Mouse (Mus musculus) intestine, embryonic 16.5 days (tissue): ENCODE measurements around the gene Zfp451. TPM values are rescaled to one million over a fixed set of nuclear protein-coding genes. Genes with fewer than 3 reads are reported as not detected.
A peak's percentile ranks its signal among the peaks of the same experiment; 100 is the strongest.
"Not testable (repeated sequence)": the region's sequence is repeated elsewhere in the genome, so short reads cannot be mapped to it uniquely, and the experiment has no call there.

Experiments
- ATAC-seq: fragments of 200-750 bp; cut with Nextera tagmentation; 2 replicates; pipeline ENCODE4 v1.8.0; 2017; ENCODE audit warnings: moderate TSS enrichment, moderate library complexity
- H3K27ac ChIP-seq: fragments of 300-500 bp; sonication (generic); 2 replicates; pipeline ENCODE4 v1.5.1; 2014; ENCODE audit warnings: mild to moderate bottlenecking, low read length
- H3K27me3 ChIP-seq: fragments of 300-500 bp; sonication (generic); replicated peaks from 2 replicates; pipeline ENCODE4 v1.6.1; 2014; ENCODE audit warnings: low read length, control low read depth, mixed read lengths; ENCODE audit not compliant: control insufficient read depth, insufficient read depth
- H3K36me3 ChIP-seq: fragments of 300-500 bp; sonication (generic); 2 replicates; pipeline ENCODE4 v1.6.1; 2014; ENCODE audit warnings: low read length, control low read depth; ENCODE audit not compliant: control insufficient read depth, insufficient read depth
- H3K4me1 ChIP-seq: fragments of 300-500 bp; sonication (generic); 2 replicates; pipeline ENCODE4 v1.6.1; 2014; ENCODE audit warnings: low read length, control low read depth, mixed read lengths; ENCODE audit not compliant: control insufficient read depth, insufficient read depth
- H3K4me2 ChIP-seq: fragments of 300-500 bp; sonication (generic); 2 replicates; pipeline ENCODE4 v1.6.1; 2014; ENCODE audit warnings: low read depth, low read length, control low read depth
- H3K4me3 ChIP-seq: fragments of 300-500 bp; sonication (generic); 2 replicates; pipeline ENCODE4 v1.5.1; 2014; ENCODE audit warnings: mild to moderate bottlenecking, low read length
- H3K9ac ChIP-seq: fragments of 300-500 bp; sonication (generic); 2 replicates; pipeline ENCODE4 v1.6.1; 2014; ENCODE audit warnings: low read depth, low read length
- H3K9me3 ChIP-seq: fragments of 300-500 bp; sonication (generic); 2 replicates; pipeline ENCODE4 v1.6.1; 2016; ENCODE audit warnings: low read length, control low read depth; ENCODE audit not compliant: control insufficient read depth
- WGBS: fragments of 180-500 bp; shearing (Covaris S2); extraction: QIAGEN DNeasy Blood & Tissue Kit; methylation state at CpG from one replicate; pipeline ENCODE4 v1.1.7; 2014; 5-methylcytosine and 5-hydroxymethylcytosine counted together
- polyA plus RNA-seq: library from polyadenylated mRNA; unstranded; fragments of >200 nt; fragmentation: Nextera tagmentation; extraction: Ambion mirVana; gene quantifications from 2 replicates; pipeline ENCODE4 v1.2.1, GENCODE M21; 2015

Gene Zfp451
- polyA plus RNA-seq, 1 experiment from 2014 or later, result 12.2 TPM

GRCm38 (mm10) chr1:33754089-33754488 lies 60.3 kb downstream of the Zfp451 start:
- no peak overlapping the region for H3K4me2 ChIP-seq
- ATAC-seq, result no peak

DNA sequence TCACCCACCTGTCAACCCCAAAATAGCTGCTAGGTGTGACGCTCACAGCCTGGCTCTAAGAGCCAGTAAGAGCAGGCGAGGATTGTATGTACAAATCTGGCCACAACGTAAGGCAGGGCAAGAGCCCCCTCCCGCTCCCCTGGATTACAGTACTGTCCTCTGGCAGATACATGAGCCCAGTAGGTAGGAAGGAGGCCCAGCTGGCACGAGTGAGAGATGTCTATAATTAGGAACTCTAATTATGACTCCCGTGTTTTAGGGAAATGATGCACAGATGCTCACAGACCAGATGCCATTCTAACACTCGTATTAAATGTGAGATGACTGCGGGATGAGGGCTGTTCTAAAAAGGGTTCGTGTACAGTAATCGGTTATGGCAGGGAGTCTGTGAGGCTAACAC lies 63.1 kb downstream of the Zfp451 start:
- no peak for ATAC-seq
- 89% methylated on average over 10 of the region's 10 CpGs for WGBS
- H3K27me3 ChIP-seq, result no peaks in the 10 kb centered on the region
- no peak overlapping the region for H3K27ac ChIP-seq
- H3K9ac ChIP-seq, result no peak overlapping the region
- peaks cover 8% of the 10 kb centered on the region; the same call in 1 of the 2 replicates for H3K4me1 ChIP-seq
- H3K4me3 ChIP-seq, result no peak overlapping the region
- H3K9me3 ChIP-seq, result no peaks in the 10 kb centered on the region
- H3K36me3 ChIP-seq, result peaks cover 5% of the 10 kb centered on the region; the same call in 1 of the 2 replicates
- H3K4me2 ChIP-seq, result no peak overlapping the region

More at GRCm38 (mm10) chr1:33754089-33754488, 60.3 kb downstream of the Zfp451 start:
- 83% methylated on average over 17 of the region's 17 CpGs for WGBS
- Histone ChIP-seq H3K9ac (no peak overlapping the region), H3K4me1 (peaks cover 9% of the 10 kb centered on the region; the same call in 1 of the 2 replicates), H3K4me3 (no peak overlapping the region), H3K36me3 (0 out of 2 replicates have a peak, but pooled peaks cover 2% of the 10 kb centered on the region), H3K9me3 (no peaks in the 10 kb centered on the region), H3K27ac (no peak overlapping the region), H3K27me3 (no peaks in the 10 kb centered on the region)

DNA sequence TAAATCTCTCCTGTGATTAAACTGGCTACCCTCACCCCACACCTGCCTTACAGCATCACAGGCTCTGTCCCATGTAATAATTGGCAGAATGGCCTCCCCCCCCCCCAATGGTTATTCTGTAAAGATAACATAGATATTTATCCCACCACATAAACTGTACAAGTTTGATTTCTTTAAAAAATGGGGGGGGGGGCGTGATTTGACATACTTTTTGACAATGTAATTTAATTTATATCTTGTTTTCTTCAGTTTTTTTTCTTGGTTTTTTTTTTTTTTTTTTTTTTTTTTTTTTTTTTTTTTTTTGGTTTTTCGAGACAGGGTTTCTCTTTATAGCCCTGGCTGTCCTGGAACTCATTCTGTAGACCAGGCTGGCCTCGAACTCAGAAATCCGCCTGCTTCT lies 64.7 kb downstream of the Zfp451 start:
- not testable (repeated sequence) for H3K4me2 ChIP-seq, H3K4me3 ChIP-seq, H3K27me3 ChIP-seq, H3K9ac ChIP-seq, H3K9me3 ChIP-seq, H3K27ac ChIP-seq, ATAC-seq, H3K4me1 ChIP-seq
- WGBS, result 96% methylated on average over 3 of the region's 4 CpGs
- peaks cover 12% of the 10 kb centered on the region; the same call in 1 of the 2 replicates for H3K36me3 ChIP-seq

DNA sequence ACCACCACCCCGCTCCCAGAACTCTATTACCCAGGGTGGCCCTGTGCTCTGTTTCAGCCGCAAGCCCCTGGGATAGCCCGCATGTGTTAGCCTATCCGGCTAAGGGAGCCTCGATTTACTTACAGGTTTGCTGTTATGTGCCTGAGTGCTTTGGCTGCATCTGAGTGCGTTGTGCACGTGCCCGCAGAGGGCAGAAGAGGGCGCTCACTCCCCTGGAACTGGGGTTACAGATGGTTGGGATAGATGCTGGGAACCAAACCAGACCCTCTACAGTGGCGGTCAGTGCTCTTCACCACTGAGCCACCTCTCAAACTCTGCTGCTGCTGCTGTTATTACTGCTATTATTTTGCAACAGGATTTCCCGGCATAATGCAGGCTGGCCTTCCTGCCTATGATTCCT lies 65.3 kb downstream of the Zfp451 start:
- peaks cover 2% of the 10 kb centered on the region; the same call in 1 of the 2 replicates for H3K4me1 ChIP-seq
- no peaks in the 10 kb centered on the region for H3K9me3 ChIP-seq
- no peak overlapping the region for H3K9ac ChIP-seq
- ATAC-seq, result no peak
- no peak overlapping the region for H3K4me2 ChIP-seq
- H3K4me3 ChIP-seq, result no peak overlapping the region
- H3K27ac ChIP-seq, result no peak overlapping the region
- H3K27me3 ChIP-seq, result no peaks in the 10 kb centered on the region
- H3K36me3 ChIP-seq, result peaks cover 14% of the 10 kb centered on the region; the same call in 1 of the 2 replicates
- WGBS, result 94% methylated on average over 11 of the region's 11 CpGs

DNA sequence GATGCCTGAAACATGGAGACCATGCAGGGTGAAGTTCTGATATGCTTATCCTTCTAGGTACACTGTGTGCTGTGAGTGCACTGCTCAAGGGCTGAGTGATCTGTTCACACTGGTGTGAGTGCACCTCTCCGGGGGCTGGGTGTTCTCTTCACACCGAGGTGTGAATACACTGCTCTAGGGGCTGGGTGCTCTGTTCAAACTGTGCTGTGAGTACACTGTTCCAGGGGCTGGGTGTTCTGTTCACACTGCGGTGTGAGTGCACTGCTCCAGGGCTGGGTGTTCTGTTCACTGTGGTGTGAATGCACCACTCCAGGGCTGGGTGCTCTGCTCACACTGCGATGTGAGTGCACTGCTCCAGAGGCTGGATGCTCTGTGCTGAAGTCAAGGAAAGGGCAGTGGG lies 68.5 kb downstream of the Zfp451 start:
- no peak overlapping the region for H3K9ac ChIP-seq
- no peaks in the 10 kb centered on the region for H3K27me3 ChIP-seq
- H3K9me3 ChIP-seq, result no peaks in the 10 kb centered on the region
- H3K4me1 ChIP-seq, result no peaks in the 10 kb centered on the region
- no peak overlapping the region for H3K4me2 ChIP-seq
- no peak overlapping the region for H3K4me3 ChIP-seq
- WGBS, result 89% methylated on average over 4 of the region's 4 CpGs
- H3K36me3 ChIP-seq, result peaks cover 15% of the 10 kb centered on the region; the same call in 1 of the 2 replicates
- ATAC-seq, result no peak
- H3K27ac ChIP-seq, result no peak overlapping the region

GRCm38 (mm10) chr1:33744815-33745214 lies 69.6 kb downstream of the Zfp451 start:
- WGBS, result 92% methylated on average over 9 of the region's 9 CpGs
- not testable (repeated sequence) for H3K9me3 ChIP-seq, H3K27ac ChIP-seq, ATAC-seq, H3K9ac ChIP-seq, H3K4me3 ChIP-seq, H3K4me2 ChIP-seq, H3K27me3 ChIP-seq, H3K4me1 ChIP-seq
- peaks cover 15% of the 10 kb centered on the region; the same call in 1 of the 2 replicates for H3K36me3 ChIP-seq

DNA sequence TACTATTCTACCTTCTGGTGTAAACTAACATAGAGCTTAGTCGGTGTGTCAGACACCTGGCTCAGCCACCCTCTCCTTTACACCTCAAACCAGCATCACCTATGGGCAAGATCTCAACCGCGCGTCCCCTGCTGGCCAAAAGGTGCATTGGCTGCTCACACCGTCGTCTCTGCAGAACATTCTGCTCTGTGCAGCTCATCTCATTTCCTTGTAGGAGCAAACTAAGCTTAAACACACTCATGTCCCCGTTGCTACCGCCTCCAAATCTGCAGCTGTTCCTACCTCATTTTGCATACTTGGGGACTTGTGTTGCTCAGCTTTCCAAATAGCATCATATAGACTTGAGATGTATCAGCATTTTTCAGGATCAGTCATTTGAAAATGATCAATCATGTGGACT lies 71.5 kb downstream of the Zfp451 start:
- no peak overlapping the region for H3K4me3 ChIP-seq
- peak; percentile 56; the same call in 1 of the 2 replicates for ATAC-seq
- no peaks in the 10 kb centered on the region for H3K27me3 ChIP-seq
- H3K36me3 ChIP-seq, result peaks cover 10% of the 10 kb centered on the region; the same call in 1 of the 2 replicates
- WGBS, result 23% methylated on average over 8 of the region's 8 CpGs
- H3K27ac ChIP-seq, result no peak overlapping the region
- no peaks in the 10 kb centered on the region for H3K4me1 ChIP-seq
- H3K4me2 ChIP-seq, result no peak overlapping the region
- H3K9ac ChIP-seq, result no peak overlapping the region
- no peaks in the 10 kb centered on the region for H3K9me3 ChIP-seq

DNA sequence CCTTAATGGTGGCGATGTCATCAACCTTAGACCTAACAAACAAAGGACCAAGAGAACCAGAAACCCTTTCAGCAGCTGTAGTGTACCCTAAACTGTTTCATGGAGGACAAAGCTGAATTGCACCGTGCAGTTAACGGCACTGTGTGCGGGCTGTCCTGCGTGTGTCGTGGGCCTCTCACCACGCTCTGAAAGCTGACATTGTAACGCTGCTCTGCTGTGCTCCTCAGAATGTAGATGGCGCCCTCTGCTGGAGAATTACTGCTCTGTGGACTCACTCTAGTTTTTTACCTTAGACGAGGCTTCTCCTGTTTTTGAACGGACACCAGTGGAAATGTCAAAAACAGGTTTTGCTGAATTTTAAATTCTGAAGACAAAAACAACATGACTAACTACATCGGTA lies 75.1 kb downstream of the Zfp451 start:
- WGBS, result 29% methylated on average over 12 of the region's 12 CpGs
- no peaks in the 10 kb centered on the region for H3K4me1 ChIP-seq
- no peak overlapping the region for H3K4me2 ChIP-seq
- H3K9me3 ChIP-seq, result no peaks in the 10 kb centered on the region
- ATAC-seq, result peak; percentile 85
- no peaks in the 10 kb centered on the region for H3K27me3 ChIP-seq
- no peak overlapping the region for H3K4me3 ChIP-seq
- no peak overlapping the region for H3K27ac ChIP-seq
- H3K9ac ChIP-seq, result no peak overlapping the region
- peaks cover 10% of the 10 kb centered on the region for H3K36me3 ChIP-seq

DNA sequence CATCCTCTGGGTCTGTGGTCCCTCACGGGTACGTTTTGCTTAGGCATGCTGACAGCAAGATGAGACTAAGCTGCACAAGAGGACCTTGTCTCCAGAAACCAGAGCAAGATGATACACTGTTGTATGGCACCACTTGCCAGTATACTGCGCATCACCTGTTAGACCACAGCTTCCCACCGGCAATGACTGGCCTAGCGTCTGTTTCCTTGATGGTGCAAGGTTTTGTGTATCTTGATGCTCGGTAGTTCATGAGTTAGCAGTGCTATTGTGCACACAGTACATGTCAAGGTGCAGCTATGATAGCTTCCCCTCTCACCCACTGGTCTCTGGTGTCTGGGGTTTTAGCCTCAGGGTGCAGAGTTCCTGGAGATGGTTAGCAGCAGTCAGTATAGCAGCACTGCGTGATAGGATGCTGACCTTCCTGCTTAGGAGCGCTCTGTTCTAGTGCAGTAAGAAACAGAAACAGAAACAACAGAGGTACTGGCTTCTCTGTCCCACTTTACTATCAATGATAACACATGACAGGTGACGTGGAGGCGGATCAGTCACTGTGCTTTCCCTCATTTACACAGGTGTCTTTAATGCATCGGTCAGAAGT lies 75.6 kb downstream of the Zfp451 start:
- Histone ChIP-seq H3K27me3 (no peaks in the 10 kb centered on the region), H3K4me1 (no peaks in the 10 kb centered on the region), H3K27ac (no peak overlapping the region), H3K4me3 (no peak overlapping the region), H3K9ac (no peak overlapping the region), H3K36me3 (peaks cover 7% of the 10 kb centered on the region), H3K4me2 (no peak overlapping the region), H3K9me3 (no peaks in the 10 kb centered on the region)
- ATAC-seq, result no peak
- 86% methylated on average over 11 of the region's 11 CpGs for WGBS

DNA sequence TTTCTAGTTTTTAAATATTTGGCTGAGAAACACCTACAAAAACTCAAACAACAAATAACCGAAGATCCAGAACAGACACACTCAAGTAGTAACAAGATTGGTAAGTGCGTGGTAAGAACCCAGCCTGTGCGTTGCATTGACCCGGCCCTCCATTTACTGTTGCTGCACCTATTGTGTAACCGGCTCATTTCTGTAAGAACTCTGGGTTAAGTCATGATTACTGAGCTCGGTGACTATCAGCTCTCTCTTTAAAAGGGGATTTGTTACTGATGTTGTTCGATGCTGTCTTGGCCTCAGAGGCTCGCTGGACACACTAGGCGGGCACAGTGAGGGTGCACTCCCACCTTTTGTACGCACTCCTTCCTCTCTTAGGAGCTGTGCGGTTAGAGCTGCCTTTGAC lies 76.1 kb downstream of the Zfp451 start:
- Histone ChIP-seq H3K27ac (no peak overlapping the region), H3K36me3 (peaks cover 7% of the 10 kb centered on the region), H3K9me3 (no peaks in the 10 kb centered on the region), H3K27me3 (no peaks in the 10 kb centered on the region), H3K9ac (no peak overlapping the region), H3K4me2 (no peak overlapping the region), H3K4me1 (no peaks in the 10 kb centered on the region), H3K4me3 (no peak overlapping the region)
- ATAC-seq, result no peak
- WGBS, result 89% methylated on average over 11 of the region's 11 CpGs
